Mouse (Mus musculus): ENCODE measurements around the gene Sell. TPM values are rescaled to one million over a fixed set of nuclear protein-coding genes. Genes with fewer than 3 reads are reported as not detected.

Gene Sell
- polyA plus RNA-seq, 1 experiment: not detected

DNA sequence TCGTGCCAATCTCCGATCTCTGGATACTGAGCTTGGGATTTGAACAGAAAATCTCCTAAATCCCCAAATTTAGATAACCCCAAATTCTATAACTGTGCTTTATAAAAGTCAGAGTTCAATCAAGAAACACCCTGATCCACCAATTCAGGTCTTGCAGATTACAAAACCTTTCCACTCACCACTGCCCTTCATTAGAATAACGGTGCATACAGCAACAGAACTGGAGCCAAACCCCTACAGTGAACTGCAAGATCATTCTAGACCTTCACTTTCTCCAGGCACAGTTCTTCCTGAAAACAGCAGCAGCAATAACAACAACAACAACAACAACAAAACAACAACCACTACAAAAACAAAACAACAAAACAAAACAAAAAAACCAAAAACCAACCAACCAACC is 25.0 kb downstream of the Sell start:
- H3K4me3 ChIP-seq (replicated peaks): no peak overlapping the region
- no peaks in the 10 kb centered on the region for H3K36me3 ChIP-seq (ENCODE audit: control insufficient read depth)
- H3K9me3 ChIP-seq (ENCODE audit: control insufficient read depth, low read length): no peaks in the 10 kb centered on the region
- no peaks in the 10 kb centered on the region for H3K4me1 ChIP-seq (ENCODE audit: control insufficient read depth)
- TF ChIP-seq GATA1 (IDR thresholded peaks at IDR 0.05; ENCODE audit: low read length): no peak
- no peak for TF ChIP-seq TAL1 (IDR thresholded peaks at IDR 0.05; ENCODE audit: low read length)
- no peaks in the 10 kb centered on the region for H3K27me3 ChIP-seq (ENCODE audit: control insufficient read depth)

DNA sequence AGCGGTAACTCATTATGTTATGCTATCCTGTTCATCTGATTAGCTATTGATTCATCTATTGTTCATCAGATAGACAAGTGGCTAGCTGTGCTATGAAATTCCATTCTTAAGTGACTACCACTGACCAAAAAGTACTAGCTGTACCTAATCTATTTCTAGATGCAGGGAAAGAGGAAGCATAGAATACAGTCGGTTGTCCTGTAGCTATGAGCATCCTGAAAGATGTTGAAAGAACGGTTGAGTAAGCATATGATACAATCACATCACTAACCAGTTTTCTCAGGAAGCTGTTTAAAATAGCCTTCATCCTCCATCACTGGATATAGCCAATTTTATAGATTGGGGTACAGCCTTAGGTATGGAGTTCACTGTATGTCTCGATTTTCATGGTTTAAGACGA is 26.1 kb downstream of the Sell start:
- Histone ChIP-seq H3K4me3 (replicated peaks) (no peak overlapping the region), H3K4me1 (ENCODE audit: control insufficient read depth) (no peaks in the 10 kb centered on the region), H3K36me3 (ENCODE audit: control insufficient read depth) (no peaks in the 10 kb centered on the region), H3K9me3 (ENCODE audit: control insufficient read depth, low read length) (no peaks in the 10 kb centered on the region), H3K27me3 (ENCODE audit: control insufficient read depth) (no peaks in the 10 kb centered on the region)
- no peak for TF ChIP-seq GATA1 (IDR thresholded peaks at IDR 0.05; ENCODE audit: low read length)
- no peak for TF ChIP-seq TAL1 (IDR thresholded peaks at IDR 0.05; ENCODE audit: low read length)

DNA sequence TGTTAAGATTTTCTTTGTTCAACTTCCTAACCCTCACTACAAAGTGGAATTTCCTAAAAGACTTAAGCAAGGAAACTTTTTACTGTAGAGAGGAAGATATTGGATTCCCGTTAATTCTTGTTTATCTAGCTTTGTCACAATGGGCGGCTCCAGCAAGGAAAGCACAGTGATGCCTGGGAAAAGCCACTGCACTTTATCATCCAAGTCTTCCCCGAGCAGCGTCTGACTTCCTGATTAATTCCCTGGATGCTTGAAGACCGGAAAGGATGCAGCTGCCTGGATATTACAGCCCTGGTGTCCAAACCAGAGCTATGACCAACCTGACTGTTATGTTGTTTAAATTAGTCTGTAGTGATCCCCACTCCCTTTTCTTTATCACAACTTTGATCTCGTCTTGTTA is 35.0 kb downstream of the Sell start:
- H3K4me3 ChIP-seq (replicated peaks): no peak overlapping the region
- no peaks in the 10 kb centered on the region for H3K27me3 ChIP-seq (ENCODE audit: control insufficient read depth)
- H3K36me3 ChIP-seq (ENCODE audit: control insufficient read depth): no peaks in the 10 kb centered on the region
- TF ChIP-seq TAL1 (IDR thresholded peaks at IDR 0.05; ENCODE audit: low read length) (no peak), GATA1 (IDR thresholded peaks at IDR 0.05; ENCODE audit: low read length) (no peak)
- no peaks in the 10 kb centered on the region for H3K4me1 ChIP-seq (ENCODE audit: control insufficient read depth)
- no peaks in the 10 kb centered on the region for H3K9me3 ChIP-seq (ENCODE audit: control insufficient read depth, low read length)

DNA sequence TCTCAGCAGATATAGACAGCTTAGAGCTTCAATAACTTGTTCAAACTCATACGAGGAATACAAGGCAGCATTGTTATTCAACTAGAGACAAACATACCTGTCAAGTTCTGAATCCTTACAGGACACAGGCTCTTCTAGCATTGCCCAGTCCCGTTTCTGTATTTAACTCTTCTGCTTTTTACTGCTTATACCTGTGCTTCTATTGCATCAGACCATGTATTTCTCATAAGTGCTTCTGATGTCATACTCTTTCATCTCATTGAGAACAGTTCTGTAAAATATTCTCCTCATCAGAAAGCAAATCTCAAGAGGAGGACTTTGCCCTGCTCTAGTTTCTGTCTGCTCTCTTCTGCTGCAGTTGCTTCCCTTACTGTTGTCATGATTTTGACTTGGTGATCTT is 36.1 kb downstream of the Sell start:
- TF ChIP-seq TAL1 (IDR thresholded peaks at IDR 0.05; ENCODE audit: low read length): no peak
- no peak for TF ChIP-seq GATA1 (IDR thresholded peaks at IDR 0.05; ENCODE audit: low read length)
- H3K4me1 ChIP-seq (ENCODE audit: control insufficient read depth): no peaks in the 10 kb centered on the region
- no peaks in the 10 kb centered on the region for H3K36me3 ChIP-seq (ENCODE audit: control insufficient read depth)
- H3K27me3 ChIP-seq (ENCODE audit: control insufficient read depth): no peaks in the 10 kb centered on the region
- no peaks in the 10 kb centered on the region for H3K9me3 ChIP-seq (ENCODE audit: control insufficient read depth, low read length)
- H3K4me3 ChIP-seq (replicated peaks): no peak overlapping the region

DNA sequence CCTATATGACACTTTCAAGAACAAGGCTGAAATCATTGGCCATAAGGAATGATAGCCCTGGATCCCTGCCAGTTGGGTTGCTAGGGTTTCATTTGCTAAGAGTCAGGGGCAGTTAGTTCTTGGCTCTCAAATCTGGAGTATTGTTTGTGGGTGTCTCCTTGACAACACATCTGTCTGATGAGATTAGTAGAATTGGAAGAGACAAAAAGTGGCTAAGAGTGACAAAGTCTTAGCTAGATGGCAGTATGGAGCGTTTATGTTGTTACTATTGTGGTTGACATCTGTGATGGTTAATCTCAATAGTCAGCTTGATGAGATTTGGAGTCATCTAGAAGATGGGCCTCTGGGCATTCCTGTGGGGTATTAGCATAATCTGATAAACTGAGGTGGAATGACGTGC is 36.6 kb downstream of the Sell start:
- Histone ChIP-seq H3K4me1 (ENCODE audit: control insufficient read depth) (no peaks in the 10 kb centered on the region), H3K27me3 (ENCODE audit: control insufficient read depth) (no peaks in the 10 kb centered on the region), H3K9me3 (ENCODE audit: control insufficient read depth, low read length) (no peaks in the 10 kb centered on the region), H3K36me3 (ENCODE audit: control insufficient read depth) (no peaks in the 10 kb centered on the region), H3K4me3 (replicated peaks) (no peak overlapping the region)
- TF ChIP-seq GATA1 (IDR thresholded peaks at IDR 0.05; ENCODE audit: low read length): no peak
- TF ChIP-seq TAL1 (IDR thresholded peaks at IDR 0.05; ENCODE audit: low read length): no peak

DNA sequence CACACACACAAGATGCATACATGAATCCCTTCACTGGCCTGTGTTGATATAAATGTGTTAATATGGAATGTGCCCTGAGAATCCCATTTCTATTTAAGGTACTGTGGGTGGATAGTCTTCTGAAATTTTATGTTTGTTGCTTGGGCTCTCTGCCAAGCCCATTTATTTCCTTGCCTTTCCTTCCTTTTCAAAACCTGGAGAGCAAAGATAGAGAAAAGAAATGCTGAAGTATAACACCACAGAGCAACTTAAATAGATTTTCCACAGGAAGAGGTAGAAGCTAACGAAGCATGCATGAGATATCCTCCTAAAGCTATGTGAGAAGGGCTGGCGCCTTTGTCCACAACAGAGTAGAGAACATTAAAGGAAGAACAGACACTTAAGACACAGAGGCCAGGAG is 48.0 kb downstream of the Sell start:
- Histone ChIP-seq H3K36me3 (ENCODE audit: control insufficient read depth) (no peaks in the 10 kb centered on the region), H3K27me3 (ENCODE audit: control insufficient read depth) (no peaks in the 10 kb centered on the region), H3K4me3 (replicated peaks) (no peak overlapping the region), H3K4me1 (ENCODE audit: control insufficient read depth) (no peaks in the 10 kb centered on the region), H3K9me3 (ENCODE audit: control insufficient read depth, low read length) (no peaks in the 10 kb centered on the region)
- TF ChIP-seq TAL1 (IDR thresholded peaks at IDR 0.05; ENCODE audit: low read length) (no peak), GATA1 (IDR thresholded peaks at IDR 0.05; ENCODE audit: low read length) (no peak)

DNA sequence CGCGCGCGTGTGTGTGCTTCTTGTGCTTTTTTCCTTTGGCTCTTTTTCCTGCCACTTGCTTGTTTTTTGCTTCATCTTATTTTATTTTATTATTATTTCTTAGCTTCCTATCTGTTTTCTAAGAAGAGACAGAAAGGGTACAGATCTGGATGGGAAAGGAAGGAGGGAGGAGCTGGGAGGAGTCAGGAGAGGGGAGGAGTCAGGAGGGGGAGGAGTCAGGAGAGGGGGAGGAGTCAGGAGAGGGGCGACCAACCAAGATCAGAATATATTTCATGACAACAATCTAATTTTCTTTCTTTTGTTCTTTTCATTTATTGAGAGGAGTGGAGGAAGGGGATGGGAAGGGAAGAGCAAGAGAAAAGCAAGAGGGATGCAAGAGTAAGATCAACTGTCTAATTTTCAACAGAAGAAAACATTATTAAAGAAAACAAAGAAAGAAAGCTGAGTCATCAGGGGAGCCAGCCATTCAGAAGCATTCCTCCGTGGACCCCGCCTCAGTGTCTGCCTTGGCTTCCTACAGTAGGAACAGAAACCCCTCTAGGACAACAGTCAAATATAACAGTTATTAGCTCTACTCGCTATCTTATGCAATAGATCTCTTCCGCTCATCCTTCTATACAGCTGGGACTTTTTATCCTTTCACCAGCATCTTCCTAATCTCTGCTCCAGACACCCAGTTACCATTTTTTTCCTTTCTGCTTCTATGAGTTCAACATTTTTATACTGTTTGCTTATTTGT is 49.0 kb downstream of the Sell start:
- H3K36me3 ChIP-seq (ENCODE audit: control insufficient read depth): no peaks in the 10 kb centered on the region
- TF ChIP-seq GATA1 (IDR thresholded peaks at IDR 0.05; ENCODE audit: low read length): no peak
- no peak for TF ChIP-seq TAL1 (IDR thresholded peaks at IDR 0.05; ENCODE audit: low read length)

DNA sequence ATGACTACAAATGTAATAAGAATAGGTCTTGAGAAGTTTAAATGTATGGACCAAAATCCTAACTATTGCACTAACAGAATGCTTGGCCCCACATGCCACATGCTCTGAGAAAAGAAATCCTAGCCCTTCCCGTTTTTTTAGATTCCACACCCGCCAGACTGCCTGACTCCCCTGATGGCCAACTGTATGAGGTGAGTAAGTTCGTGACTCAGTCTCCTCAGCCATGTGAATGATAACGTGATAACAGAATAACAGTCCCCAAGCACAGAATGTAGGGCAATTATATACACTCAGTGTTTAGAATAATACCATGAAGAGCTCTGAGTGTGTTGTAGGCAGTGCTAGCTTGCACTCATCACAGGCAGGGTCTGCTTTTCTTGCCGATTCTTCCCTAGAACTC is 52.5 kb downstream of the Sell start:
- Histone ChIP-seq H3K4me1 (ENCODE audit: control insufficient read depth) (no peaks in the 10 kb centered on the region), H3K36me3 (ENCODE audit: control insufficient read depth) (no peaks in the 10 kb centered on the region), H3K27me3 (ENCODE audit: control insufficient read depth) (no peaks in the 10 kb centered on the region), H3K9me3 (ENCODE audit: control insufficient read depth, low read length) (no peaks in the 10 kb centered on the region), H3K4me3 (replicated peaks) (no peak overlapping the region)
- TF ChIP-seq GATA1 (IDR thresholded peaks at IDR 0.05; ENCODE audit: low read length): no peak

More for the DNA sequence above, 49.0 kb downstream of the Sell start:
- Histone ChIP-seq H3K4me1 (ENCODE audit: control insufficient read depth) (no peaks in the 10 kb centered on the region), H3K9me3 (ENCODE audit: control insufficient read depth, low read length) (no peaks in the 10 kb centered on the region), H3K27me3 (ENCODE audit: control insufficient read depth) (no peaks in the 10 kb centered on the region), H3K4me3 (replicated peaks) (no peak overlapping the region)

DNA sequence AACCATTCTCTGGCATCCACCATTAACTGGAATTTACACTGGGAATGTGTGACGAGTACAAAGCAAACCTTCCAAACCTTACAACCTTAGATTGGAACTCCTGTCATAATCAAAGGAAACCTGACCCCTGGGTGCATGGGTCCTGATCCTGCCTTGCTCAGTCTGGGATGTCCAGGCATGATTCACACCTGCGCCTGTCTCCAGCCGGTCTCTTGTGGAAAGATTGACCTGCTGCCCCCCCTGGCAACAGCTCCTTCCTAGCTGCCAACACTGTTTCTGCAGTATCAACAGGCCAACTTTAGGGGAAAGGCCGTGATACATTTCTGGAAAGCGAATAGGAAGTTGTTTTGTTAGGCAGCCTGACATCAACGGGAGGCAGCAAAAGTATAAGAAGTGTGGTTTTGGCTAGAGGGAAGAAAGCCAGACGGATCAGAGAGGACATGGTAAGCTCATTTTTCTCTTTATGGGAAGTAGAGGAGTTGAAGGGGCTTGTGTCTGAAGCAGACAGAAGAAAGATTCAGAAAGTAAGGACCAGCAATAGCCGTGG is 53.2 kb downstream of the Sell start, which contains the start of gene Selp:
Gene Selp (plus strand): TSS at position 318 of the 547 bp plus-strand sequence.
- Histone ChIP-seq H3K4me3 (replicated peaks) (no peak within 1 kb of the TSS), H3K4me1 (ENCODE audit: control insufficient read depth) (no peaks in the 10 kb centered on the region), H3K27me3 (ENCODE audit: control insufficient read depth) (no peaks in the 10 kb centered on the region), H3K36me3 (ENCODE audit: control insufficient read depth) (no peaks in the 10 kb centered on the region), H3K9me3 (ENCODE audit: control insufficient read depth, low read length) (no peaks in the 10 kb centered on the region)
- TF ChIP-seq TAL1 (IDR thresholded peaks at IDR 0.05; ENCODE audit: low read length) (no peak), GATA1 (IDR thresholded peaks at IDR 0.05; ENCODE audit: low read length) (no peak)
